8 mouse cellular contexts compared by ENCODE assay signal in the genomic region with DNA sequence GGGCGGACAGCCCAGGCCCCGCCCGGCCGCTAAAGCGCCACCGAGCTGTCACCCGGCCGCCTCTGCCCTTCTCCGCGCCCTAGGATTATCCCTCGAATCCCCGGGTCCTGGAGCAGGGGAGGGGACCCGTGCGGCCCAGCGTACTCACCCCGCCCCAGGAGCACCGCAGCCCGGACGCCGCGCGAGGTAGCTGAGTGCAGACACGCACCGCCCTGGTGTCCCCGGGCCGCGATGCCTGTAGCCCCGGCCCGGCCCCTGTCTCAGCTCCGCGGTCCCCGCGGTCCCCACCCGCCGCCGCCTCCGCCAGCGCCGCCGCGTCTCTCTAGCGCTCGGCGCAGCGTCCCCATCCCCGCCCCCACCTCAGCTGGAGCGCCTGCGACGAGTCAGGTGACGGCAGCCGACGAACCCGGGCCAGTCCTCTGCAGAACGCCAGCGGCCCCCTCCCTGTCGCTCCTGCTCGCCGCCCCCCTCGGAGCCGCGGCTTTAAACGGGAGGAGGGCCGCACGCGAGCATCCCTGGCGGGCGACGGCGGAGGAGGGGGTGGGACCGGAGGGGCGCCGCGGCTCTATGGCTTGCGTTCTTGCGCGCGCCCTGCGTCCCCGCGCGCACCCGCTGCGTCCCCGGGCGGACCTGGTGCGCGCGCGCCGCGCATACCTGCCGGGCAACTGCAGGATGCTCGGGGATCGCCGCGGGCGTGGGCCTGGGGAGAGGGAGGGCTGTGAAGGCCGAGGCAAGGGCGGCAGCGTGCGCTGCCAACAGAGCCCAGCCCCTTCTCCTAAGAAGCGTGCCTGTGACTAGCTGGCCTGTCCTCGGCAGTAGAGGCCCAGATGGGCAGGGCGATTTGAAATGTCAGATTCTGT. TPM values are rescaled to one million over a fixed set of nuclear protein-coding genes. Genes with fewer than 3 reads are reported as not detected.
DNase-seq lines count a peak whose midpoint lies in the region; ATAC-seq lines count a peak whose summit lies in the region.

Gene Snap91, minus strand, starts transcription at position 542 of the 860 bp plus-strand sequence.

- peak within 1 kb of the TSS; percentile 84 for H3K9ac ChIP-seq in forebrain, embryonic 14.5 days (ENCODE audit: low read length)
- H3K9ac ChIP-seq in hindbrain, embryonic 16.5 days (ENCODE audit: low read depth, low read length), result peak within 1 kb of the TSS; percentile 94

- no peaks in the 10 kb centered on the region for H3K36me3 ChIP-seq in forebrain, embryonic 14.5 days (ENCODE audit: control insufficient read depth, insufficient read depth, low read length)
- no peaks in the 10 kb centered on the region for H3K36me3 ChIP-seq in hindbrain, embryonic 16.5 days (ENCODE audit: control insufficient read depth, insufficient read depth, low read length)

- peak; percentile 90 for DNase-seq in heart, adult 11 months
- DNase-seq in heart, postnatal 25 days (ENCODE audit: low spot score), result no peak
- peak; percentile 84 for DNase-seq in cerebellum, adult 11 months
- DNase-seq in forebrain, embryonic 14.5 days (ENCODE audit: low spot score), result peak; percentile 95
- peak; percentile 92 for DNase-seq in left cerebral cortex, postnatal 14 days (ENCODE audit: low spot score in 2 of 2)
- peak; percentile 77 for DNase-seq in neural tube, embryonic 10.5 days (ENCODE audit: extremely low spot score, low spot score)
- DNase-seq in yolk sac, embryonic 10.5 days (ENCODE audit: low spot score), result peak; percentile 45

- WGBS in forebrain, embryonic 14.5 days, result under 1% methylated on average over 49 of the region's 104 CpGs
- under 1% methylated on average over 78 of the region's 104 CpGs for WGBS in hindbrain, embryonic 16.5 days

- intact Hi-C loops in heart, postnatal 25 days (cut with DNase I), result no loop called here
- intact Hi-C loops in left cerebral cortex, postnatal 14 days (cut with DNase I), result loop anchor here (5.0 kb wide), 1 partner anchor 137 kb away; the partner anchor contains the start of gene Ripply2

- H3K27me3 ChIP-seq in forebrain, embryonic 14.5 days (replicated peaks; ENCODE audit: control insufficient read depth, insufficient read depth, low read length), result 0 out of 2 replicates have a peak, but pooled peaks cover 6% of the 10 kb centered on the region
- no peaks in the 10 kb centered on the region for H3K27me3 ChIP-seq in hindbrain, embryonic 16.5 days (replicated peaks; ENCODE audit: control insufficient read depth, insufficient read depth, low read length)

- peak within 1 kb of the TSS; percentile 91 for H3K27ac ChIP-seq in forebrain, embryonic 14.5 days (ENCODE audit: low read depth, low read length)
- peak within 1 kb of the TSS; percentile 97 for H3K27ac ChIP-seq in hindbrain, embryonic 16.5 days (ENCODE audit: low read depth, low read length)

- ATAC-seq in forebrain, embryonic 14.5 days, result peak; percentile 96
- peak; percentile 94 for ATAC-seq in hindbrain, embryonic 16.5 days

- no peaks in the 10 kb centered on the region for H3K4me1 ChIP-seq in forebrain, embryonic 14.5 days (ENCODE audit: control insufficient read depth, insufficient read depth, low read length)
- peaks cover 12% of the 10 kb centered on the region for H3K4me1 ChIP-seq in hindbrain, embryonic 16.5 days (ENCODE audit: control insufficient read depth, insufficient read depth, low read depth, low read length)

- H3K4me3 ChIP-seq in forebrain, embryonic 14.5 days (ENCODE audit: low read depth, low read length), result peak within 1 kb of the TSS; percentile 78
- H3K4me3 ChIP-seq in hindbrain, embryonic 16.5 days (ENCODE audit: low read length), result peak within 1 kb of the TSS; percentile 85

- no peaks in the 10 kb centered on the region for H3K9me3 ChIP-seq in forebrain, embryonic 14.5 days (replicated peaks; ENCODE audit: control insufficient read depth, low read length)
- H3K9me3 ChIP-seq in hindbrain, embryonic 16.5 days (ENCODE audit: control insufficient read depth, low read length), result no peaks in the 10 kb centered on the region

- H3K4me2 ChIP-seq in forebrain, embryonic 14.5 days (ENCODE audit: low read length), result peak within 1 kb of the TSS; percentile 80
- H3K4me2 ChIP-seq in hindbrain, embryonic 16.5 days (ENCODE audit: low read length), result peak within 1 kb of the TSS; percentile 75

RNA-seq across cellular contexts. Expression of gene Snap91, which starts in this region (rescaled TPM):
- 10 to 100 TPM in 1 of 2 experiments, 1 to 10 TPM in 1; 9.8 to 10.4 TPM for total RNA-seq in heart, postnatal 25 days (2021)
- 43.1 and 55.1 TPM in 2 replicates for polyA plus RNA-seq in forebrain, embryonic 14.5 days (2014; fragmentation: Nextera tagmentation; extraction: Ambion mirVana)
- 168 and 197 TPM in 2 replicates for polyA plus RNA-seq in hindbrain, embryonic 16.5 days (2015; fragmentation: Nextera tagmentation; extraction: Ambion mirVana)
- total RNA-seq in left cerebral cortex, postnatal 14 days (2021), result 100 to 1,000 TPM; 503 to 508 TPM

Comparison
In these comparisons a context has a peak if more than half of its experiments do, and no peak if none do; other contexts are left out.
1. RNA of gene Snap91 (total RNA-seq): 503 to 508 TPM in left cerebral cortex, postnatal 14 days; 9.8 to 10.4 TPM in heart, postnatal 25 days; every median in the first group is over 10 times any median in the second.